Mouse (Mus musculus) right cerebral cortex, postnatal 25 days (tissue): ENCODE results near the gene Hmcn1.

Experiments used
- DNase-seq: peaks from one replicate; pipeline ENCODE4 v3.0.0; 2022

Hmcn1 gene

DNA sequence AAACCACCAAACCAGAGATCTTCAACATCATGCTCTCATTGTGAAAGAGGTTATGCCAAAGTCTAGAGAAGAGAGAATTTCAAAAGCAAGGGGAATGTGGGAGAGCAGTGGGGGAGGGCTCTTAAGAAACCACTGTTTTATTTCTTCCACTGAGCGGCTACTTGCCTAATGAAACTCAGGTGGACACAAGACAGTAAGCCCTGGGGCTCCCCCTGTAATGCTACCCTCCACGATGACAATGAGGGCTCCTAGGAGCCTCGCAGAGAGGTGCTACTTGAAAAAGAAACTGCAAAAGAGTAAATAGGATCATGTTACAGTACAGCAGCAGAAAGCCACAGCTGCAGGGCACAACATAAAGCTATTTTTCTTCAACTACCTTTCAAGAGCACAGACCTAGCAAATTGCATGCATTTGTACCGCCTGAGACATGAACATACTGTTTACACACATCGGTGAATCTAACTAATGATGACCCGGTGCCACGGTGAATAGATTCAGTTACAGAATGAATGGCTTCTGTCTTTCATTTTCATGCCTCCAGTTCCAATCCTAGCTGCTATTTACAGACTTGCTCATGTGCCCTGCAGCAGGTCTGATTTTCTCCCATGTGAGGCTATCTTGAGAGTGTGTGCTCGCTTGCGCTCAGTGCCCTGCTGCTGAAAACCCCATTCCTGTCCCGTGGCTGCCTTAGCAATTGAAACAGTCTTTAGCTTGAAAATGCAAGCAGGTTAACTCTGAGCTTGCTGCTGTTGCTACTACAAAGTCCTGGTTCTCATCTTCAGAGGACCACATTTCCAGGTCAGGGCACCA lies 1.3 kb downstream of the Hmcn1 start:
- DNase-seq = no peak

GRCm38 (mm10) chr1:150984888-150985287 lies 8.3 kb downstream of the Hmcn1 start:
- no peak for DNase-seq

DNA sequence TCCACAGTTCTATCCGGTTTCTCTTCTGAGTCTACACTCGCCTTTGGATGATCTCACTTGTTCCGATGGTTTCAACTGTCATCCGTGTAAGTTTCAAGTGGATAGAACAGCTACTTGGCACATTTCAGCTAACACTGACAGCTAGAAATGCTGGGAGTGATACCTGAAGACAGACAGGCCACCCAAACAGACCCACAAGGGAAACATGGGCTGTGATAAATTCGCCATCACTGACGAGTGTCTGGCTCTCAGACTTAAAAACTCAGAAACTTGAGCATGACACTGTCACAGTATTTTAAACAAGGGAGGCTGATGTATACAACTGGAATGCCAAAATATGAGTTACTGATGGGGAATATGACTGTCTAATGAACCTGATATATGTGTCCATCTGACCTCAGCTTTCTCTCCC lies 9.1 kb downstream of the Hmcn1 start:
- DNase-seq = no peak

GRCm38 (mm10) chr1:150978651-150979050 lies 14.6 kb downstream of the Hmcn1 start:
- no peak for DNase-seq

GRCm38 (mm10) chr1:150976263-150976662 lies 17.0 kb downstream of the Hmcn1 start:
- no peak for DNase-seq

- no peak for DNase-seq
Observed at GRCm38 (mm10) chr1:150959486-150960074, 33.7 kb downstream of the Hmcn1 start.

DNA sequence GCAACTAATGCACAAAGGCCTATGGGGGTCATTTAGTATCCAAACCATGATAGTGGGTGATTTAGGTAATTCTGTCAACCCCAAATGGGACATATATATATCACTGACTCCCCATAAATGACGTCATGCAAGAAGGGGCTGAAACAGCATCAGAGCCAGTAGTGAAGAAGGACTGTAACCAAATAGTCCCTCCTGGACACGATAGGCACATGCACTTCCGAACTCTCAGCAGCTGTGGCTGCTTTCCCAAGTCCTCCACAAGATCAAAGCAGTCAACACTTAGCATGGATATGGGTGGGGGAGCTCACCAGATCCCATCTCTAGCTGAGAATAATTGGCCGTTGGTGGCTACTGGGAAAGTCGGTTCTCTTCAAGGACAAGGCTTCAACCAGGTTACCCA lies 42.2 kb downstream of the Hmcn1 start:
- no peak for DNase-seq

DNA sequence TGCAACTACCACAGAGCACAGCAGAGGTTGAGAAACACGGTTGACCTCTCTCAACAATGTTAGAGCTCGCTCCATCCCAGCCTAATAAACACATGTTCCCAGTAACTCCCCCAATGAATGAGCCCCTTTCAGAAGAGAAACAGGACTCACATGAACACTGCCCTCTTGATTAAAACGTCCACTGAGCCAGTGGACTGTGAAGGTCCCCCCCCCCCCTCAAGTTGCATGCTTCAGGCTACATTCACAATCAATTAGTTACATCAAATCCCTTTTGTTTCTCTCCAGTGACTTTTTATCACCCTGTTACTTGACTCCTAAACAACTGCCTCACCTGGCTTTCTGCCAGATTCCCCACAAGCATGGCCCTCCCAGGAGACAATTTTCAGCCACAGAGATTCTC lies 43.2 kb downstream of the Hmcn1 start:
- DNase-seq = no peak

DNA sequence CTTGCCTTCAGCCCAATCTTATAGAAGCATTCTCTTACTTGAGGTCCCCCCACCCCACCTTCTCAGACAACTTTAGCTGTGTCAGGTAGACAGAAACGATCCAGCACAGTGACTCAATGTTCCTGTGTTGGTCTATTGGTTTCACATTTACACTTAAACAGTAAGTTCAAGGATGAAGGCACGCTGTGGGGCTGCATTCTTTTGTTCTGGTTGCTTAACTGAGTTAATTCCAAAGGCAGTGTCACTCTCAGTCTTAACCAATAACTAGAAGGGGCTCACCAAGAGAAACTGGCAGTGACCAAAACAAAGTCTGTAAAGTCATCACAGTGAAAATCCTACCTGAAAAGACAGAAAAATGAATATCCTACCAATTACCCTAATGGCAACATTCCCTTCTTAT lies 44.3 kb downstream of the Hmcn1 start:
- no peak for DNase-seq

DNA sequence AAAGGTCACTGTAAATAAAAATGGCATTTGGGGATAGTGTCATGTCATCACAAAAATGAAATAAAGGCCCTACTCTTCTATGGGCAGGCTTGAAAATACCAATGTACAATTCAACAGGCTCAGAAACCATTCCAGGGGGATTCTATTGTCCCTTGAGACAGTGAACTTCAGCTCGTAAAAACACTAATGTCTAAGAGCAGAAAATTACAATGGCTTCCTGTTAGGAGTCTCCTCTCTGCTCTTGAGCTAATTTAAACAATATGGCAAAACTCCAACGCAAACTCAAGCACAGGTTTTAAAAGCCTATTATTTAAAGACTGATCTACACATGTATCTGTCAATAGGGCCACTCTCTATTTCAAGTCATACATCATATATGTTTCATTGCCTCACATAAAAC lies 49.6 kb downstream of the Hmcn1 start:
- no peak for DNase-seq

DNA sequence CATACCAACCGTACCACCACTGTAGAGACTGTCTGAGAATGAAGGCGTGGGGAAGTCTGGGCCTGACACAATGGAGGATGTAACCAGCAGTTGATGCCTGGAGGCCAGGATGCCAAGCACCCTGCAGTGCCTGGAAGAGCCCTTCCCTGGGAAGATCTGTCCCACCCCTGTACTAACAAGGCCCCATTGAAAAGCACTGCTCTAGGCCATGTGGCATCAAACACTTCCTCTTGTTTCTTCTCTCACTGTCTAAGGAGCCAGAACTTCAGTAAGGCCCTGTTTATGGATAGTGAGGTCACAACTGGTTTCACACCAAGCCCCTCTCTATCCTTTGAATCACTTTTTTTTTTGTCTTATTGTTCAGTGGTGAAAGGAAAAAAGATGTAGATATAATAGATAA lies 51.1 kb downstream of the Hmcn1 start:
- no peak for DNase-seq

GRCm38 (mm10) chr1:150936821-150937220 lies 56.4 kb downstream of the Hmcn1 start:
- no peak for DNase-seq

DNA sequence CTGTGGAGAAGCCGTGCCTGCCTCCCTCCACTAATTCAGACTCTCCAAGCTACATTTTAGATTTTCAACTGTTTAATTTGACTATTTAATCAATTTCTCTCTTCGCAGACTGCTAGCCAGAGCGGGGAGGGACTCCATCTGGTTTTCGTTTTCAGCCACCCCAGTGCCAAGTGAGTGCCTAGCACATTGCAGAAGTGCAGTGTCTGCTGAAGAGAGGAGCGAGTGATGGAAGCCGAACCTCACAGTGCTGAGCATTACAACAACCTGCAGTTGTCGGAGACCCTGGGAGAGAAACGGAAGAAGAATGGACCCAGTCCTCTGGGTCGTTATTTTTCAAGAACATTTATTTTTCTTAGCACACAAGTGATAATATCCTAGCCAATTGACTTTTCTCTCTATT lies 59.6 kb downstream of the Hmcn1 start:
- peak; percentile 47 for DNase-seq

DNA sequence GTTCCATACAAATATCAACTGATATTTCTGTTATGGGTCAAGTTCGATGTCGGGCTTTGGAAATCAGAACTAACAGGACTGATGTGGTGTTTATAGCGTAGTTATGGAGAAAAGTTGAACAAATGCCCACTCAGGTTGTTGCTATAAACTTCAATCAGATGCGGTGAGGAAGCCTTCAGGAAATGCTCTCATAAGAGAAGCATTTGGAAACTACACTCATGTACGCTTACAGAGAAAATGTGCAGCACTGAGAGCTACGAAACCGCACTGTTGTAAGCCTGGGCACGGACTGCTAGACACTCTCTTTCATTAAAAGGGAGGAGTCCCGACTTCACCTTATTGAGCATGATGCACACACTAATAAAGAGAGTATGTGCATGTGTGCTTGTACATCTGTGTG lies 72.4 kb downstream of the Hmcn1 start:
- no peak for DNase-seq

DNA sequence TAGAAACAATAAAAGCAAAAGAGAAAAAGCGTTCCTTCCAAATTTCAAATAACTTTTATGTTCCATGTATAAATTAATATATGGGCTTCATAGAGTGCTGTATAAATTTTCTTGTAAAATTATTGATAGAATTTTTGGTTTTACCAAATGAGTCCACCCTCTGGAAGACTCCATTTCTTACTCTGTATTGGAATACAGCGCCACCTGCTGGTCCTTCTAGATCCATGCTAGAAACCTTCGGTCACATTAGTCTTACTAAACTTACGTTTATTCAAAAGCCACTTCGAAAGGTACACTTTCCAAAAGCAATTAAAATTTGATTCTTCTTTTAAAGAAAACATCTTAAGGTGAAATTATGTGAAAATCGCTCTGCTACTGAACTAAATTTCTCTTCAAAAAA lies 73.0 kb downstream of the Hmcn1 start:
- peak; percentile 16 for DNase-seq

- no peak for DNase-seq
Observed at GRCm38 (mm10) chr1:150914936-150915335, 78.3 kb downstream of the Hmcn1 start.

- DNase-seq = no peak
Observed at GRCm38 (mm10) chr1:150913586-150914136, 79.6 kb downstream of the Hmcn1 start.

- no peak for DNase-seq
Observed at GRCm38 (mm10) chr1:150909642-150910041, 83.6 kb downstream of the Hmcn1 start.

DNA sequence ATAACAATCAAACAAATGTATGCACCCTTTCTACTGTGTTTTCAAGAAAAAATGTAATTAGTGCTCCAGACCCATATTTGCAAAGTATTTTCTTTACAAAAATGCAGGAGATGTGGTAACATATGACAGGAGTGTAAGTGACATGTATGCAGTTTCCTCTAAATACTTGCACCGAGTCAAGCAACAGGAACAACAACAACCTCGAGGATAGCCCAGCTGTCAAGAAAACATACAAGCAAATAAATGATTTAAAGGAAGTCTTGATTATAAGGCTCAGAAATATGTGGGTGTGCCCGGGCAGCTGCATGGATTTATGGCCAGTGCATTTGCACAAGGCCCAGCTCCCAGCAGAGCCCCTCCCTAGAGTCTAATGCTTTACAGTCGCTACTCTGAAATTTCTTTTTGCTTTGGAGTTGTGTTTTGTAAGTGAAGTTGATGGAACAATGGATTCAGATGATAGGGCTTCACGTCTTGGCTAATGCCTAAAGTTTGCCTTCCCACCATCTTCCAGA lies 99.5 kb downstream of the Hmcn1 start:
- no peak for DNase-seq

- DNase-seq = no peak
Observed at GRCm38 (mm10) chr1:150890017-150890416, 103.2 kb downstream of the Hmcn1 start.

GRCm38 (mm10) chr1:150886267-150886666 lies 107.0 kb downstream of the Hmcn1 start:
- no peak for DNase-seq

GRCm38 (mm10) chr1:150878421-150878820 lies 114.8 kb downstream of the Hmcn1 start:
- no peak for DNase-seq

- DNase-seq = no peak
Observed at GRCm38 (mm10) chr1:150877920-150878319, 115.3 kb downstream of the Hmcn1 start.

DNA sequence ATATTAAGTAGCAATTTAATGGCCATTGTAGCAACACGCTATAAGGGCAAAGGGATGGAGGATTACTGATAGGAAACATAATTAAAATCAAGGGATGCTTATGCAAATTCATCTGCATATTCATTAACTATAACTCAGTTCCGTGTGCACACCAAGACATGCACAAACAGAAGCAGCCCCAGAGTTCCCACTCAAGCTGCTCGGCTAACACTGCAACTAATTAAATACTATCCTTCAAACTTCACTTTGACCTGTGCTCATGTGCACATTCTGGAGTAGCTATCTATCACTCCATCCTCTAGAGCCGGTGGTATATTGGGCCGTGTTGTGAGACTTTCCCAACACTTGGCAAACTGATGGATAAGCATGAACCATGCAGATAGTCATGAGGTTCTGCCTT lies 119.2 kb downstream of the Hmcn1 start:
- DNase-seq = no peak
